Mouse (Mus musculus) ES-E14 (cell line): ENCODE data around the gene Ccdc148.

ENCODE experiments used
- CHD2 ChIP-seq: IDR thresholded peaks from 2 replicates; pipeline ENCODE4 v1.6.1; 2014; ENCODE audit warnings: mild to moderate bottlenecking, low read depth, low read length, inconsistent platforms
- HCFC1 ChIP-seq: IDR thresholded peaks from 2 replicates; pipeline ENCODE4 v1.6.1; 2012; ENCODE audit warnings: low read length, inconsistent platforms, borderline replicate concordance; ENCODE audit not compliant: insufficient read depth
- MAFK ChIP-seq: IDR thresholded peaks from 2 replicates; pipeline ENCODE4 v1.6.1; 2014; ENCODE audit warnings: mild to moderate bottlenecking, low read depth, low read length, inconsistent platforms; ENCODE audit not compliant: insufficient read depth
- ZC3H11A ChIP-seq: IDR thresholded peaks from 2 replicates; pipeline ENCODE4 v1.6.1; 2012; ENCODE audit warnings: low read depth, mild to moderate bottlenecking, inconsistent platforms, low read length, borderline replicate concordance

DNA sequence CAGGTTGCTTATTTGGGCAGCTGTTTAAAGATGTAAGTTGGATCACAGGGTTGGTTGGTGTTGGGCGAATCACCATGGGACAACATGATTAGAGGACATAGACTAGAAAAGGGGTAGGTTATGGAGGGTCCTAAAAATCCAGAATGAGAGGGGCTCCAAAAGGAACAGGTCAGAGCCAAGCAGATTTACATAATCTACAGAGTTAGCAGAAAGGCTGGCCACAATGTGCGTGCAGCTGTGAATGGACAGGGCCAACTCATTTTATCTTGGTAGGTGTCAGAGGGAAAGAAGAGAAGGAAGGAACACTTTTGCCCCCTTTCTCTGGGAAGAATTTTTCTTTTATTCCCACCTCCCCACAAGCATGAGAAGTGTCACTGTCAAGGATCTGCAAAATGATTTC is 204.1 kb downstream of the Ccdc148 start:
- TF ChIP-seq CHD2, result no peak
- TF ChIP-seq ZC3H11A, result no peak
- TF ChIP-seq MAFK, result no peak
- TF ChIP-seq HCFC1, result no peak
